Mouse (Mus musculus) cerebellum, adult 2 months (tissue): Measurements from ENCODE around the gene Pbrm1. TPM values are rescaled to one million over a fixed set of nuclear protein-coding genes. Genes with fewer than 3 reads are reported as not detected.

Experiments used
- DNase-seq, 2 experiments: peaks; one replicate each; pipeline ENCODE4 v3.0.0; 2021
- H3K27ac ChIP-seq: fragments of 200-500 bp; 2 replicates; pipeline ENCODE4 v1.5.1; 2012; ENCODE audit warnings: low read length, control low read depth, inconsistent platforms; ENCODE audit not compliant: insufficient read depth
- H3K27me3 ChIP-seq: fragments of 200-500 bp; 2 replicates; pipeline ENCODE4 v1.6.1; 2012; ENCODE audit warnings: inconsistent platforms, mild to moderate bottlenecking, low read length, moderate library complexity; ENCODE audit not compliant: control insufficient read depth, insufficient read depth
- H3K4me1 ChIP-seq: fragments of 200-500 bp; 2 replicates; pipeline ENCODE4 v1.6.1; 2011; ENCODE audit warnings: low read length; ENCODE audit not compliant: control insufficient read depth, insufficient read depth
- H3K4me3 ChIP-seq: fragments of 200-500 bp; replicated peaks from 2 replicates; pipeline ENCODE3; 2011; ENCODE audit warnings: mild to moderate bottlenecking, low read depth, low read length, control low read depth; ENCODE audit not compliant: insufficient read depth
- CTCF ChIP-seq: fragments of 200-500 bp; IDR thresholded peaks from 2 replicates; pipeline ENCODE4 v1.5.1; 2011; ENCODE audit warnings: low read depth, mild to moderate bottlenecking, control low read depth, low read length, moderate library complexity, borderline replicate concordance; ENCODE audit not compliant: insufficient read depth
- POLR2A ChIP-seq: fragments of 200-500 bp; IDR thresholded peaks from 2 replicates; pipeline ENCODE4 v1.6.1; 2011; ENCODE audit warnings: low read length, control low read depth, borderline replicate concordance; ENCODE audit not compliant: insufficient read depth
- WGBS: fragments of 180-500 bp; shearing (Covaris S2); methylation state at CpG from one replicate; pipeline ENCODE4 v1.1.7; 2018; 5-methylcytosine and 5-hydroxymethylcytosine counted together
- polyA plus RNA-seq: library from polyadenylated mRNA; depleted of rRNA; stranded (reverse); fragments of >200 nt; gene quantifications from 2 replicates; pipeline ENCODE4 v1.2.3, GENCODE M21; 2012; rRNA removed

Pbrm1 gene
- 22.2 and 24.2 TPM in 2 replicates for polyA plus RNA-seq

DNA sequence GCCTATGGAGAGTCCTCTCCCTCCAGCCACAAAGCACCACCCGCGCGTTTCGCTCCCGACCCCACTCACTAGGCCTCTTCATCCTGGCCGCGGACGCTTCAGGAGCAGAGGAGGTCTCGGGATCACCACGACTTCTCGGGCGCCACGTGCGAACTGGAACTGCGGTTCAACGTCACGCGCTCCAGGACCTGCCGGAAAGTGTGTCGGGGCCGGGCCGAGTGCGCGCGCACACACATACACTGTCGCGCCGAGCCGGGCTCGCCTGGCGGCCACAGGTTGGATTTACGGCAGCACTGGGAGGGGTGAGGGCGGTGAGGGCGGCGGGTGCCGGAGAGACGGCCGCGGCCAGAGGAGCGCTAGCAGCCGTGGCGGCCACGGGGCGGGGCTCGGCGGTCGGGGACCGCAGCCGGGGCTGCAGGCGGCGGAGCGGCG, at the start of gene Pbrm1, which contains the start of gene Gnl3:
Pbrm1 (plus strand) TSS at position 279 of the 432 bp plus-strand sequence.
Gnl3 (minus strand) TSS at position 293 of the 432 bp plus-strand sequence.
- WGBS, result under 1% methylated on average over 38 of the region's 53 CpGs
- TF ChIP-seq CTCF (no peak), POLR2A (peak; percentile 79)
- Histone ChIP-seq H3K4me3 (peak within 1 kb of the TSS; percentile 99), H3K27ac (peak within 1 kb of the TSS; percentile 87), H3K27me3 (no peaks in the 10 kb centered on the region), H3K4me1 (peaks cover 6% of the 10 kb centered on the region; the same call in 1 of the 2 replicates)
- peak; percentile 97 to 98 for DNase-seq

DNA sequence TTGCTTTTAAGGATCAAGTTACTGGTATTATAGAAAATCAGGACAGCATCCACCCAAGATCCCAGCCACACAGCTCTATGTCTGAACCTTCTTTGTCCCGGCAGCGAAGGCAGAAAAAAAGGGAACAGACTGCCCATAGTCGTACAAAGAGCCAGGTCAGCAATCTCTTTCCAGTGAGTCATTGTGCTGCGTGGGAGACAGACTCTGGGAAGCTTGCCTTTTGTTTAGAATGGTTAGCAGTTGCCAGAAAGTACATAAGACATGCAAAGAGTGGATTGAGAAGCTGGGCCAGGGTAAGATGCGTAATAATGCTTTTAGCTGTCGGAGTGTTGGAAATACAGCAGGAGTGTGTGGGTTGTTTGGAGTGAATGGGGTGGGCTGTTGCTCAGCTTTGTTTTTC, 44.7 kb upstream of the Pbrm1 start:
- Histone ChIP-seq H3K27ac (no peak overlapping the region), H3K4me1 (0 out of 2 replicates have a peak, but pooled peaks cover 2% of the 10 kb centered on the region), H3K27me3 (no peaks in the 10 kb centered on the region), H3K4me3 (no peak overlapping the region)
- no peak for TF ChIP-seq POLR2A
- TF ChIP-seq CTCF, result no peak
- DNase-seq, result peak in 1 of 2 experiments; percentile 66
- 49% methylated on average over 6 of the region's 6 CpGs for WGBS

DNA sequence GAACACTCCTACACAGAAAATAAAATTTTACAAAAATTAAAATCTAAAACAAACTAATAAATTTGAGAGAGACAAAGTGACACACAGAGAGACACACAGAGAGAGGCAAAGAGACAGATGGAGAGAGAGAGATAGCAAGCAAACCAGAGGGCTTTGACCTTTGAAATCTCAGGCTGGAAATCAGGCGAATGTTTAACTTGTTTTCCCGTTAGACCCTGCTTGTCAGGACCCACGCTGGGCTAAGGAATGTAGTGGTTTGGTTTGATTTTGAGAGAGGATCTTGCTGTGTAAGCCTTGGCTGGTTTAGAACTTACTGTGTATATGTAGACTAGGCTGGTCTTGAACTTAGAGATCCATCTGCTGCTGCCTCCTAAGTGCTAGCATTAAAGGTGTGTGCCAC, 42.7 kb upstream of the Pbrm1 start:
- 88% methylated on average over 3 of the region's 3 CpGs for WGBS
- no peak overlapping the region for H3K27ac ChIP-seq
- DNase-seq, result no peak
- H3K4me3 ChIP-seq, result no peak overlapping the region
- H3K4me1 ChIP-seq, result 0 out of 2 replicates have a peak, but pooled peaks cover 2% of the 10 kb centered on the region
- no peak for TF ChIP-seq CTCF
- no peak for TF ChIP-seq POLR2A
- no peaks in the 10 kb centered on the region for H3K27me3 ChIP-seq

DNA sequence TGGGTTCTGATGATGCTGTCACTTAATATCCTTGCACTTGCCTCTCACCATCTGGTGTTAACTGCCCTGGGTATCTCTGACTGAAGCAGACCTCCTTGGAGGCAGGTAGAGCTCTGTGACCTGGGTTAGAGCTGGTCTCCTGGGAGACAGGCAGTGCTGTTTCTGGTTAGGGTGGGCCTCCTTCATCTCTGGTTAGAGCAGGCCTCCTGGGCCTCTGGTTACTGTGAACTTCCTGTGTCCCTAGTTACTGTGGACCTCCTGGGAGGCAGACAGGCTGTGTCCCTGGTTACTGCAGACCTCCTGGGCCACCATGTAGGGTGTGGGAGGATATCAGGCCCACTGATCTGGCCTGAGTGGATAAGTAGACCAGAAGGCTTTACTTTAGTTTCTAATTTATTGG, 22.5 kb upstream of the Pbrm1 start:
- no peak for DNase-seq
- Histone ChIP-seq H3K27me3 (no peaks in the 10 kb centered on the region), H3K4me3 (no peak overlapping the region), H3K4me1 (no peaks in the 10 kb centered on the region), H3K27ac (no peak overlapping the region)
- TF ChIP-seq POLR2A (no peak), CTCF (no peak)

DNA sequence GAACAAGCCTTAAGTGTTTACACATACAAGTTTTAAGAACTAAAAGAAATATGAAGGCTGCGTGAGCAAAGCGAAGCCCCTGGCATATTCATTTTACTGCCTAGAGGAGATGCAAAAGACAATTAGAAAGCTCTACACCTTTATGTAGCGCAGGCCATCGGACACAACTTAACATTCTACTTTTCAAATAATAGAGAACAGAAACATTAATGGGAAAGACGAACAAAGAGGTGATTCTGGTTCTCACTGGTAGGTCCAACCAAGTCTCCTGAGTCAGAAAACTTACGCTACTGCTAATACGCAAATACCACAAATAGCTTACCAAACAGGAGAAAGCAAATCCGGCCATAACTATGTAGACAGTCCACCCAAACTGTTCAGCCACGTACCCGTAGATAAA, 18.6 kb upstream of the Pbrm1 start:
- no peak for TF ChIP-seq POLR2A
- no peak for TF ChIP-seq CTCF
- Histone ChIP-seq H3K4me1 (no peaks in the 10 kb centered on the region; the same call in none of the 2 replicates), H3K27ac (no peak overlapping the region), H3K27me3 (no peaks in the 10 kb centered on the region), H3K4me3 (peak overlapping the region; percentile 76)
- WGBS, result 59% methylated on average over 10 of the region's 10 CpGs
- no peak for DNase-seq

DNA sequence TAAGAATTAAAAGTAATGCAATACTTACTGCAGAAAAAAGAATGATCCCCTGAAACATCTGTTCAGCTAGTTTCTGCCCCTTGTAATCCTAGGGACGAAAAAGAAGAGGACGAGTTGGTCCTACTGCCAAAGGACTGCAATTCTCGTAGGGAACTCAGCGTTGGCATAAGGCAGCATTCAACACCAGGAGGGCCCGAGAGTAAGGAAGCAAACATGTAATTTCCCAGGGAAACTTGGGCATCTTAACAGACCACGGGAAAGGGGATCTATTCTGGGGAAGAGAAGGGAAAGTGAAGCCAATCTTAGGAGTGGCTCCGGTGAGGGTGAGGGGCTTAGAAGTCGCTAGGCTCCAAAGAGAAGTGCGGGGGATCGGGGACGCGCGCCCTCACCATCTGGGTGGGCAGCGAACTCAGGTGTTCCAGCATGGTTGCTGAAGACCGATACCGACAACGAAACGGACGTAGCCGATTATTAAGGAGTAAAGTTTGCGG, 18.1 kb upstream of the Pbrm1 start:
- H3K4me1 ChIP-seq, result no peaks in the 10 kb centered on the region; the same call in none of the 2 replicates
- no peak for DNase-seq
- H3K4me3 ChIP-seq, result peak overlapping the region; percentile 76
- no peak; the same call in 1 of the 2 replicates for TF ChIP-seq POLR2A
- TF ChIP-seq CTCF, result no peak
- peak overlapping the region; percentile 79; the same call in 1 of the 2 replicates for H3K27ac ChIP-seq
- under 1% methylated on average over 21 of the region's 21 CpGs for WGBS
- H3K27me3 ChIP-seq, result no peaks in the 10 kb centered on the region

DNA sequence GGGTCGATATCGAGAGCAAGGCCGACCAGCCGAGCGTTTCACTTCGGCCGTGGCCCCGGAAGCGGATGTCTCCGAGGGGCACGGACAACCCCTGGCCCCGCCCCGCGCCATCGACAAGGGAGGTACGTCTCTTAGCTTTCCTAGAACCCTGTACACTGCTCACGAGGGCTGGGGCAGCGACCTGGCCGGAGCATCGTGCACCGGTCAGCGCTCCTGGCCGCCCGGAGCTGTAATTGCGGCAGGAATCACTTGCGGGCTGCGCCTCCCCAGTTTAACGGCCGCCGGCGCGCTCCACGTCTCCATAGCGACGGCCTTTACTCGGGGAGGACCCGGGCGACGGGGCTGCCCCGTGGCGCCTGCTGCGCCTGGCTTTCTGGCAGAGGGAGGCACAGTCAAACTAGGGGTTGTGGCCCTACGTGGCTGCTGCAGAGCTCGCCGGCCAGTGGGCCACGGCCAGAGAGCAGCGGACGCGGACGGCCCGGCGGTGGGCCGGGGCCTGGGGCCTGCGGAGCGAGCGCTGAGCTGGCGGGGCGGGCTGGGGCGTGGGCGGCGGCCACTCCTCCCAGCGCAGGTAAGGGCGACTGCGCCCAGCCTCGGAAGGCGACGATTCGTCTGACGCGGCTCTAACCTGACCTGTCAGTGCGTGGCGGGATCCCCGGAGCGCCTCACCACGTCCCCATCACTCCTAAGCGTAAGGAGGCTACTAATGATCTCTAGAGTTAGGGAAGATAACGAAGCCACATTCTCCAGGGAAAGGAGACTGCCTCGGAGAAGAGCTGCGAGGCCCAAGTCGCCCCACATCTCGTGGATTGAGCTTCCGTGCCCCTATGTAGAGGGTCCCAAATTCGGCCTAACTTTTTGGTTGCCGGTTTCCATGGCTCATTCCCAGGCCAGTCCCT, 17.4 kb upstream of the Pbrm1 start, which contains the start of the genes Glt8d1 and Spcs1:
Glt8d1 (plus strand) TSS at position 94 of the 899 bp plus-strand sequence.
Spcs1 (minus strand) TSS at position 366 of the 899 bp plus-strand sequence.
- Histone ChIP-seq H3K4me3 (peak within 1 kb of the TSS; percentile 76), H3K4me1 (no peaks in the 10 kb centered on the region; the same call in none of the 2 replicates), H3K27me3 (no peaks in the 10 kb centered on the region), H3K27ac (peak within 1 kb of the TSS; percentile 79)
- TF ChIP-seq CTCF, result no peak
- peak; percentile 78; the same call in 1 of the 2 replicates for TF ChIP-seq POLR2A
- under 1% methylated on average over 84 of the region's 84 CpGs for WGBS
- peak; percentile 85 to 92 for DNase-seq

DNA sequence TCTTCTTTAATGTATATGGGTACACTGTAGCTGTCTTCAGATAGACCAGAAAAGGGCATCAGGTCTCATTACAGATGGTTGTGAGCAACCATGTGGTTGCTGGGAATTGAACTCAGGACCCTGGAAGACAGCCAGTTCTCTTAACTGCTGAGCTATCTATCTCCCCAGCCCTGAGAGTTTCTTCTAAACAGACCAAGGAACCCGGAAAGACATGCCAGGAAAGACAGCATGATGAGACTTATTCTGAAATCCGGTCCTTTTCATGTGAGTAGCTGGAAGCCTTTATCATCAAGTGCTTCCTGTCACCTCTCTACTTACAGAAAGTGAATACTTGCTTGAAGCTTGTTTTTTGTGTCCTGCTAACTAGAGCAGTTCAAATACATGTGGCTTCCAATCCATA, 14.4 kb upstream of the Pbrm1 start:
- Histone ChIP-seq H3K27me3 (no peaks in the 10 kb centered on the region), H3K4me1 (no peaks in the 10 kb centered on the region; the same call in none of the 2 replicates), H3K4me3 (no peak overlapping the region), H3K27ac (no peak overlapping the region)
- TF ChIP-seq POLR2A, result no peak
- TF ChIP-seq CTCF, result no peak
- no peak for DNase-seq
- WGBS, result 87% methylated on average over 2 of the region's 2 CpGs
